ENCODE assay signal across 1 mouse cellular context in the genomic region with DNA sequence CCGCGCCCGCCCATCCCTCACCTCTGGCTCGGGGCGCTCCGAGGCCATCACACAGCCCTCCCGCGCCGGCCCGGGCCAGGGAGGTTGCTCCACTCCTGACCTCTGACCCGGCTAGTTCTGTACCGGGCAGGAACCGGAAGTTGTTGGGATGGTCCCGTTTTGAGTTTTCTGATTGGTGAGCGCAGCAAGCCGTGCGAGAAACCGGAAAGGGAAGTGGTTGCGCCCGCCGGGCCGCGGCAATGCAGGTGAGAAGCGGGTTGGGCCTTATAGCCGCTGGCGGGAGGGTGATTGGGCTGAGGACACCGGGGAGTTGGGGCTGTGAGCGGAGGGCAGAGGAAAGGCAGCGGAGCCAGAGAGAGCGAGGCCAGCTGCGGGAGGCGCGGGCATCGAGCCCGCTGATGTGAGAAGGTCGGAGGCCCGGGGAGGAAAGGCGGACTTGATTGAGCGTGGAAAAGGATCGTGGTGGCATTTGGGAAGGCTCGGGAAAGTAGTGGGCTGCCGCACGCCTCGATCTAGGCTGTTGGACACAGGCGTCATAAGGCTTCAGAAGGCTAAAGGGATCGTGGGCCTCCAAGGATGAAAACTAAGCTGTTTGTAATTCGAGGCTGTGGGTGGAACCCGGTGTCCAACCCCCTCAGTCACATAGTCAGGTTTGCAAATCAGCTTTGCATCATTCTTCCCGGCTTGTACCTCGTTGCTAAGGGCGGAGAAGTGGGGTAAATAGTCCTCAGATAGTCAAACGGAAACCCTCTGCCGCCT.
A peak's percentile ranks its signal among the peaks of the same experiment; 100 is the strongest.
TF ChIP-seq lines count a peak whose summit lies in the region.

A gene (minus strand): TSS at position 132 of the 759 bp plus-strand sequence.
A gene (plus strand): TSS at position 196 of the 759 bp plus-strand sequence.

TF ChIP-seq in CH12.LX, 34 proteins besides CTCF, POLR2A, EP300 and RAD21:
- no peak for TF ChIP-seq ZKSCAN1 (IDR thresholded peaks at IDR 0.05; ENCODE audit: borderline replicate concordance, low read depth, low read length)
- no peak for TF ChIP-seq USF1 (IDR thresholded peaks at IDR 0.05; ENCODE audit: low read depth, low read length)
- TF ChIP-seq MYC (IDR thresholded peaks at IDR 0.05; ENCODE audit: low read depth, low read length), result peak; percentile 57; the same call in 1 of the 2 replicates
- peak; percentile 42; the same call in 1 of the 2 replicates for TF ChIP-seq TBP (conservative IDR thresholded peaks at IDR 0.05; ENCODE audit: low read depth, low read length)
- TF ChIP-seq RCOR1 (conservative IDR thresholded peaks at IDR 0.05; ENCODE audit: low read depth, low read length), result no peak
- TF ChIP-seq CHD2 (IDR thresholded peaks at IDR 0.05; ENCODE audit: low read length), result peak; percentile 90
- peak; percentile 79; the same call in 1 of the 2 replicates for TF ChIP-seq MXI1 (IDR thresholded peaks at IDR 0.05; ENCODE audit: low read depth, low read length)
- peak; percentile 53; the same call in 1 of the 2 replicates for TF ChIP-seq TCF12 (IDR thresholded peaks at IDR 0.05; ENCODE audit: low read depth, low read length)
- TF ChIP-seq NRF1 (IDR thresholded peaks at IDR 0.05; ENCODE audit: low read depth, low read length), result peak; percentile 49; the same call in 1 of the 2 replicates
- 0 out of 2 replicates have a peak, but pooled peaks have one; percentile 19 for TF ChIP-seq MAZ (IDR thresholded peaks at IDR 0.05; ENCODE audit: low read depth, low read length)
- TF ChIP-seq NELFE (IDR thresholded peaks at IDR 0.05; ENCODE audit: low read depth, low read length), result peak; percentile 80
- TF ChIP-seq ZNF384 (IDR thresholded peaks at IDR 0.05; ENCODE audit: low read depth, low read length), result no peak
- peak; percentile 5; the same call in 1 of the 2 replicates for TF ChIP-seq IRF4 (IDR thresholded peaks at IDR 0.05; ENCODE audit: low read depth, low read length)
- no peak for TF ChIP-seq SMC3 (IDR thresholded peaks at IDR 0.05; ENCODE audit: low read depth, low read length)
- TF ChIP-seq CHD1 (IDR thresholded peaks at IDR 0.05; ENCODE audit: low read depth, low read length), result no peak
- TF ChIP-seq KAT2A (IDR thresholded peaks at IDR 0.05; ENCODE audit: insufficient replicate concordance, low read length), result peak; percentile 80; the same call in 1 of the 2 replicates
- TF ChIP-seq E2F4 (IDR thresholded peaks at IDR 0.05; ENCODE audit: insufficient replicate concordance, low read depth, low read length), result peak; percentile 32; the same call in 1 of the 2 replicates
- no peak for TF ChIP-seq GABPA (IDR thresholded peaks at IDR 0.05; ENCODE audit: insufficient replicate concordance, low read depth, low read length)
- TF ChIP-seq BHLHE40 (IDR thresholded peaks at IDR 0.05; ENCODE audit: low read depth, low read length), result no peak
- TF ChIP-seq HCFC1 (IDR thresholded peaks at IDR 0.05; ENCODE audit: low read depth, low read length), result peak; percentile 89
- no peak for TF ChIP-seq ETS1 (conservative IDR thresholded peaks at IDR 0.05; ENCODE audit: low read depth, low read length)
- no peak for TF ChIP-seq JUND (conservative IDR thresholded peaks at IDR 0.05; ENCODE audit: low read depth, low read length)
- TF ChIP-seq UBTF (IDR thresholded peaks at IDR 0.05; ENCODE audit: low read depth, low read length), result 0 out of 2 replicates have a peak, but pooled peaks have one; percentile 56
- no peak for TF ChIP-seq JUN (IDR thresholded peaks at IDR 0.05; ENCODE audit: insufficient read depth, low read depth, low read length)
- no peak for TF ChIP-seq MAFK (IDR thresholded peaks at IDR 0.05; ENCODE audit: insufficient replicate concordance, low read length)
- peak; percentile 96 for TF ChIP-seq SIN3A (IDR thresholded peaks at IDR 0.05; ENCODE audit: low read length)
- TF ChIP-seq ELF1 (IDR thresholded peaks at IDR 0.05; ENCODE audit: low read depth, low read length), result peak; percentile 96
- no peak for TF ChIP-seq POLR2AphosphoS2 (IDR thresholded peaks at IDR 0.05; ENCODE audit: low read depth, low read length)
- TF ChIP-seq PAX5 (IDR thresholded peaks at IDR 0.05; ENCODE audit: low read length), result no peak
- TF ChIP-seq MAX (IDR thresholded peaks at IDR 0.05; ENCODE audit: low read length), result no peak; the same call in 1 of the 2 replicates
- no peak for TF ChIP-seq ZC3H11A (IDR thresholded peaks at IDR 0.05; ENCODE audit: low read depth, low read length)
- no peak for TF ChIP-seq USF2 (conservative IDR thresholded peaks at IDR 0.05; ENCODE audit: low read depth, low read length)
- no peak for TF ChIP-seq MEF2A (IDR thresholded peaks at IDR 0.05; ENCODE audit: borderline replicate concordance, low read depth, low read length)
- peak; percentile 56 for TF ChIP-seq ZMIZ1 (IDR thresholded peaks at IDR 0.05; ENCODE audit: low read depth, low read length)
TF ChIP-seq in CH12.LX: peak in this region for 16.
